Mouse (Mus musculus) liver, adult 2 months (tissue): ENCODE measurements around the gene Usp9x. TPM values are rescaled to one million over a fixed set of nuclear protein-coding genes. Genes with fewer than 3 reads are reported as not detected.

ENCODE experiments used
- DNase-seq: peaks from one replicate; pipeline ENCODE4 v3.0.0-alpha.2; 2011; ENCODE audit warnings: low read depth, low spot score; ENCODE audit errors: extremely low read depth
- H3K27ac ChIP-seq: fragments of 200-500 bp; replicated peaks from 2 replicates; pipeline ENCODE4 v1.5.1; 2012; ENCODE audit warnings: low read depth, mild to moderate bottlenecking, control low read depth, inconsistent platforms, low read length; ENCODE audit not compliant: insufficient read depth
- H3K27me3 ChIP-seq: fragments of 200-500 bp; 2 replicates; pipeline ENCODE4 v1.6.1; 2012; ENCODE audit warnings: mild to moderate bottlenecking, moderate library complexity, low read length, inconsistent platforms; ENCODE audit not compliant: control insufficient read depth, insufficient read depth
- H3K36me3 ChIP-seq: fragments of 200-500 bp; 2 replicates; pipeline ENCODE4 v1.6.1; 2012; ENCODE audit warnings: low read length, inconsistent platforms; ENCODE audit not compliant: control insufficient read depth, insufficient read depth
- H3K4me1 ChIP-seq: fragments of 200-500 bp; 2 replicates; pipeline ENCODE4 v1.6.1; 2011; ENCODE audit warnings: low read length; ENCODE audit not compliant: control insufficient read depth, insufficient read depth
- H3K4me3 ChIP-seq: fragments of 200-500 bp; 2 replicates; pipeline ENCODE4 v1.5.1; 2011; ENCODE audit warnings: low read depth, mild to moderate bottlenecking, control low read depth, low read length, moderate library complexity; ENCODE audit not compliant: insufficient read depth
- H3K79me2 ChIP-seq: fragments of 200-500 bp; 2 replicates; pipeline ENCODE4 v1.6.1; 2012; ENCODE audit warnings: inconsistent platforms, mild to moderate bottlenecking, low read length, moderate library complexity; ENCODE audit not compliant: control insufficient read depth, insufficient read depth
- H3K9ac ChIP-seq: fragments of 200-500 bp; 2 replicates; pipeline ENCODE4 v1.6.1; 2012; ENCODE audit warnings: low read depth, mild to moderate bottlenecking, control low read depth, inconsistent platforms, low read length
- CTCF ChIP-seq: fragments of 200-500 bp; IDR thresholded peaks from 2 replicates; pipeline ENCODE4 v1.5.1; 2011; ENCODE audit warnings: low read depth, low read length, control low read depth
- POLR2A ChIP-seq: fragments of 200-500 bp; IDR thresholded peaks from 2 replicates; pipeline ENCODE4 v1.6.1; 2011; ENCODE audit warnings: low read length, control low read depth; ENCODE audit not compliant: insufficient read depth; ENCODE audit errors: extremely low read depth
- WGBS: fragments of 180-500 bp; shearing (Covaris S2); methylation state at CpG from one replicate; pipeline ENCODE4 v1.1.7; 2018; 5-methylcytosine and 5-hydroxymethylcytosine counted together
- polyA plus RNA-seq: library from polyadenylated mRNA; depleted of rRNA; stranded (reverse); fragments of >200 nt; gene quantifications from 2 replicates; pipeline ENCODE4 v1.2.3, GENCODE M21; 2012
- total RNA-seq: library from RNA; depleted of rRNA; stranded (reverse); fragments of >200 nt; gene quantifications from 2 replicates; pipeline ENCODE4 v1.2.3, GENCODE M21; 2014

Usp9x gene
- total and polyA plus RNA-seq, 2 experiments = 7.9 to 157 TPM

DNA sequence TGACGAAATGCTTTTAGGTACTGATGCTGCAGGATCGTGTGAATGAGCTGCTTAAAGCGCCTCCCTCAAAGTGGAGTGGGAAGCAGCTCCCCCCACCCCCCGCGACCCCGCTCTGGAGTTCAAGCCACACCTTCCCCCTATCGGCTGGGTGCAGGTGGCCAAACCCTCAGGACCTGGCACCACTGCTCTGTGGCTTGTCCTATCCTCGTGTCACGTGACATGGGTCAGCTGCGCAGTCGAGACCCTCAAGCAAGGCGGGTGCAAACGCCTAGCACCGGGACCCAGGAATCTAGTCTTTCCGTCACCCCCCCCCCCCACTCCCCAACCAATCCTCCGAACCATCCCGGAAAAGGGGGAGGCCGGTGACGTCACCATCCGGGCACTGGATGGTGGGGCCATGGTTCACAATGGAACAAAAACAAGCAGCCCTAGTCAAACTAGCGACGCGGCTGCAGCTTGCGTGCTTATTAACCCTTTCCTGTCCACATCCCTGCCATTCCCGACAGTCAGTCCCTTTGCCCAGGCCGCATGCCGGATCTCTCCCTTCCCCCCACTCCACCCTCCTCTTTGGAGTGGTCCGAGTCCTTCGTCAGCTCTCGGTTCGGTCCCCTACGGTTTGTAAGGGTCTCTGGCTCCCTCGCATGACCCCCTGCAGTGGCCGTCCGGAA is 591 bp upstream of the Usp9x start:
- Histone ChIP-seq H3K9ac (peak overlapping the region; percentile 93), H3K79me2 (peaks cover 4% of the 10 kb centered on the region; the same call in 1 of the 2 replicates), H3K4me1 (no peaks in the 10 kb centered on the region), H3K27me3 (no peaks in the 10 kb centered on the region), H3K27ac (peak overlapping the region; percentile 98), H3K4me3 (peak overlapping the region; percentile 99), H3K36me3 (no peaks in the 10 kb centered on the region)
- no peak for TF ChIP-seq POLR2A
- no peak for TF ChIP-seq CTCF
- DNase-seq = peak; percentile 82
- WGBS = 1% methylated on average over 33 of the region's 35 CpGs

DNA sequence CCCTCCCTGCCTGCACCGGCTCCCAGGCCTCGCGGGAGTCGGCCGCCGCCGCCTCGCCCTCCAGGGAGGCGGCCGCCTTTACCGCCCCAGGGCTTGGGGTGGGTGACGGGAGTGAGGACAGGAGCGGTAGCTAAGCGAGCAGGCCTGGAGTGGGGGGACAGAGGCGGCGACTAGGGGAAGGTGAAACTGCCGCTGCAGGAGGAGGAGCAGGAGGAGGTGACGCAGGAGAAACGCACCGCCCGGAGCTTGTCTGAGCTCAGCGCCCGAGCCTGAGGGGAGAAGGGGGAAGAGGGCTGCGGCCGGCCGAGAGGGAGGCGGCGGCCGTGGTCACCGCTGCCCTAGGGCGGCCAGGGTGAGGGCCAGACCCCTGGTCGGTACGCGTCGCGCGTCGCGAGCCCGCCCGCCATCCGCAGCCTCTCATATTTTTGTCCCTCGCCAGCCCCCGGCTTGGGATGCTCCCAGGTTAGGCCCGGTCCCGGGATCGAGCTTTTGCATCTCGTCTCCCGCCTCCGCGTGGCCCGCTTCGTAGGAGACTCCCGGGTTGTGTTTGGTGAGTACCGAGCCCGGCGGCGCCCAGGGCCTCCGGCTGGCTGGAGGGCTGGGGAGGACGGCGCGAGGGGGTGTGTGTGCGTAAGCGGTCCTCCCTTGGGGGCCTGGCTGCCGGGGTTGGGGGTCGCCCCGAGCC is 620 bp downstream of the Usp9x start:
- peak; percentile 55 for DNase-seq
- WGBS = 0% methylated on average over 43 of the region's 67 CpGs
- H3K4me1 ChIP-seq = no peaks in the 10 kb centered on the region; the same call in 1 of the 2 replicates
- no peaks in the 10 kb centered on the region for H3K27me3 ChIP-seq
- H3K9ac ChIP-seq = peak overlapping the region; percentile 97
- H3K36me3 ChIP-seq = no peaks in the 10 kb centered on the region
- peaks cover 4% of the 10 kb centered on the region; the same call in 1 of the 2 replicates for H3K79me2 ChIP-seq
- TF ChIP-seq CTCF (no peak), POLR2A (0 out of 2 replicates have a peak, but pooled peaks have one; percentile 33)
- H3K27ac ChIP-seq = peak overlapping the region; percentile 95
- H3K4me3 ChIP-seq = peak overlapping the region; percentile 98

DNA sequence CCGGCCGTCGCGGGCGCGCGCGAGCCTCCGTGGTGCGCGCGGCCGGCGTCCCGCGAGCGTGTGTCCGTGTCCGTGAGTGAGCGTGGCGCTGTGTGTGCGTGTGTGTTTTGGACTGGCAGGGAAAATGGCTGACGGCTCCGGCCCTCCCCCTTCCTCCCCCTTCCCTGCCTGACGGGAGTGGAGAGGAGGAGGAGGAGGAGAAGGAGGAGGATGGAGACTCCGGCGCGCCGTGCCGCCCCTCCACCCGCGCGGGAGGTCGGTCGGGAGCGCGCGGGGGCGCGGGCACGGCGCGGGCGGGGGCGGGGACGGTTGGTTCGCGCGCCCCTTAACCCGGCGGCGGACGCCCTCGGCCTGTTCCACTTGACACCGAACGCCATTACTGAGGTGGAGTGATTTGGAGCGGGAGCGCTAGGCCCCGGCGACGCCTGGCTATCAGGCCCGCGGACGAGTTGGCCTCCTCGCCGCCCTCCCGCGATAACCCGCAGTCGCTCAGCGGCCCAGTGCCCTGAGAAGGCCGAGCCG is 1.2 kb downstream of the Usp9x start:
- Histone ChIP-seq H3K27me3 (no peaks in the 10 kb centered on the region), H3K79me2 (peaks cover 4% of the 10 kb centered on the region; the same call in 1 of the 2 replicates), H3K27ac (peak overlapping the region; percentile 95), H3K4me3 (peak overlapping the region; percentile 98), H3K4me1 (peaks cover under 1% of the 10 kb centered on the region; the same call in 1 of the 2 replicates), H3K9ac (peak overlapping the region; percentile 97), H3K36me3 (no peaks in the 10 kb centered on the region)
- DNase-seq = peak; percentile 49
- WGBS = 1% methylated on average over 11 of the region's 73 CpGs
- TF ChIP-seq POLR2A (0 out of 2 replicates have a peak, but pooled peaks have one; percentile 32), CTCF (no peak)

GRCm38 (mm10) chrX:13085621-13086020 is 14.3 kb downstream of the Usp9x start:
- H3K9ac ChIP-seq = no peak overlapping the region
- 85% methylated on average over 1 of the region's 1 CpGs for WGBS
- no peak overlapping the region for H3K4me3 ChIP-seq
- H3K27me3 ChIP-seq = no peaks in the 10 kb centered on the region
- no peaks in the 10 kb centered on the region; the same call in 1 of the 2 replicates for H3K4me1 ChIP-seq
- DNase-seq = no peak
- H3K79me2 ChIP-seq = peaks cover 2% of the 10 kb centered on the region; the same call in 1 of the 2 replicates
- no peaks in the 10 kb centered on the region for H3K36me3 ChIP-seq
- H3K27ac ChIP-seq = no peak overlapping the region
- TF ChIP-seq CTCF = no peak

DNA sequence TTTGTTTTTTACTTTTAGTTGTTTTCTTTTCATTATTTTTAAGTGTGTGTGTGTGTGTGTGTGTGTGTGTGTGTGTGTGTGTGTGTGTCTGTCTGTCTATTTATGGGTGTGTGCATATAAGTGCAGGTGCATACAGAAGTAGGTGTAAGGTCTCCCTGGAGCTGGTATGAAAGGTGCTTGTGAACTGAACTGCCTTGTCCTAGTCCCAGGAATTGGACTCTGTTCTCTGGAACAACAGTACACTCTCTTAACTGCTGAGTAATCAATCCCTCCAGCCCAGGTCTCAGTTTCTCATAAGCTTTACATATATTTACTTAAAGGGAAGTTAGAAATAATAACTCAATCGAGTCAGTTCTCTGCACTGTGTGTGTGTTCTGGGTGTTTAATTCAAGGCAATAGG is 25.7 kb downstream of the Usp9x start:
- H3K4me3 ChIP-seq = no peak overlapping the region
- no peak for TF ChIP-seq CTCF
- no peak for TF ChIP-seq POLR2A
- H3K27ac ChIP-seq = no peak overlapping the region
- DNase-seq = peak; percentile 77
- no peaks in the 10 kb centered on the region for H3K27me3 ChIP-seq
- H3K79me2 ChIP-seq = no peaks in the 10 kb centered on the region; the same call in 1 of the 2 replicates
- no peak overlapping the region for H3K9ac ChIP-seq
- no peaks in the 10 kb centered on the region; the same call in 1 of the 2 replicates for H3K4me1 ChIP-seq
- WGBS = 6% methylated on average over 1 of the region's 1 CpGs
- peaks cover 2% of the 10 kb centered on the region; the same call in 1 of the 2 replicates for H3K36me3 ChIP-seq

DNA sequence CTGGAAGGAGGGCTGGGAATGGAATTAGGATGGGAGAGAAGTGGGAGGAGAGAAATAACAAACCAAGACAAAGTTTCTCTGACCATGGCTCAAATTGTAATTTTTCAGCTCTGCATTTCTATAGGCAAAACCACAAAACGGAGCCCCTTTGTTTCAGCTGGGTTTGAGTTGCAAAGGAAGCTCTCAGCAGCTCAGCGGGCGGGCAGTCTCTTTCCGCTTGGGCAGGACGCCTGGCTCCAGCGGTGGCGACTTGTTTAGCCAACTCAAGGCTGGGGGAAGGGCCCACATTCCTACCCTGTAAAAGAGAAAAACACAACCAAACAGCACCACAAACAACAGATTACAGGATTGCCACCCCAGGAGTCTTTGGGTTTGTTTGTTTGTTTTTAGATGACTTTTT is 135.2 kb downstream of the Usp9x start:
- no peak for TF ChIP-seq CTCF
- TF ChIP-seq POLR2A = no peak
- Histone ChIP-seq H3K27ac (no peak overlapping the region), H3K4me3 (no peak overlapping the region), H3K36me3 (no peaks in the 10 kb centered on the region), H3K27me3 (no peaks in the 10 kb centered on the region), H3K79me2 (no peaks in the 10 kb centered on the region), H3K4me1 (no peaks in the 10 kb centered on the region), H3K9ac (no peak overlapping the region)
- WGBS = 56% methylated on average over 7 of the region's 7 CpGs
- no peak for DNase-seq
